Mouse (Mus musculus): ENCODE measurements around the gene Aldh1a1.

DNA sequence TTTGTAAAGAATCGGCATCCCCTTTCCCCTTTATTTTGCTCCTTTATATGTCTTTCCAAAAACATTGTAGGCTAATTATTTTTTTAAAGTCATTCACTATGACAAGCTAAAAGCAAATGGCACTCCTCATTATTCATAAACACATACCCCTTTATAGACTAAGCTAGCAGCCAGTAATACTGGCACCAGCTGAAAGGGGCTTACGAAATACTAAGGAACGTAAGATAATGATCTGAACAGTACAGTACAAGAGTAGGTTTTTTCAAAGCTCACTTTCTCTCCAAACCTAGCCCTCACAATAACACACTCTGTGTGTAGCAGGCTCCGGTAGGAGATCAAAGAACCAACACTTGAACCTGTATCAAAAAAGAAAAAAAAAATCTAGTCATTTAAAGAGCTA, 64.7 kb downstream of the Aldh1a1 start:
- TF ChIP-seq CTCF (IDR thresholded peaks at IDR 0.05) (no peak), EP300 (IDR thresholded peaks at IDR 0.05) (0 out of 2 replicates have a peak, but pooled peaks have one; percentile 13)

All from lung, postnatal 0 days (tissue).